Mouse (Mus musculus) ES-Bruce4 (cell line): ENCODE results near the gene Syvn1. TPM values are rescaled to one million over a fixed set of nuclear protein-coding genes. Genes with fewer than 3 reads are reported as not detected.
"Not testable (repeated sequence)": the region's sequence is repeated elsewhere in the genome, so short reads cannot be mapped to it uniquely, and the experiment has no call there.

Experiments
- H3K27ac ChIP-seq: 2 replicates; pipeline ENCODE4 v1.5.1; 2012; ENCODE audit warnings: low read length, inconsistent platforms; ENCODE audit not compliant: insufficient read depth
- H3K27me3 ChIP-seq: 2 replicates; pipeline ENCODE4 v1.6.1; 2012; ENCODE audit warnings: mild to moderate bottlenecking, low read length, inconsistent platforms; ENCODE audit not compliant: control insufficient read depth, poor library complexity, insufficient read depth, severe bottlenecking
- H3K36me3 ChIP-seq: 2 replicates; pipeline ENCODE4 v1.6.1; 2012; ENCODE audit warnings: inconsistent platforms, mild to moderate bottlenecking, low read length, moderate library complexity; ENCODE audit not compliant: control insufficient read depth, poor library complexity, insufficient read depth, severe bottlenecking
- H3K4me1 ChIP-seq: one replicate; pipeline ENCODE4 v1.8.1; 2011; ENCODE audit warnings: low read length; ENCODE audit not compliant: control insufficient read depth, insufficient read depth
- H3K4me3 ChIP-seq: 2 replicates; pipeline ENCODE4 v1.5.1; 2011; ENCODE audit warnings: low read depth, mild to moderate bottlenecking, low read length
- H3K9ac ChIP-seq: 2 replicates; pipeline ENCODE4 v1.6.1; 2012; ENCODE audit warnings: low read depth, mild to moderate bottlenecking, inconsistent platforms; ENCODE audit not compliant: poor library complexity, severe bottlenecking
- H3K9me3 ChIP-seq: replicated peaks from 2 replicates; pipeline ENCODE4 v1.6.1; 2012; ENCODE audit warnings: mild to moderate bottlenecking, low read length, inconsistent platforms; ENCODE audit not compliant: control insufficient read depth, poor library complexity, insufficient read depth, severe bottlenecking
- CTCF ChIP-seq: IDR thresholded peaks from one replicate; pipeline ENCODE4 v1.8.1; 2011; ENCODE audit warnings: low read depth, low read length
- EP300 ChIP-seq: IDR thresholded peaks from 2 replicates; pipeline ENCODE4 v1.6.1; 2011; ENCODE audit warnings: low read depth, low read length; ENCODE audit not compliant: insufficient read depth
- POLR2A ChIP-seq: IDR thresholded peaks from one replicate; pipeline ENCODE4 v1.8.1; 2011; ENCODE audit warnings: low read length; ENCODE audit not compliant: insufficient read depth
- polyA plus RNA-seq: library from polyadenylated mRNA; stranded (reverse); fragments of >200 nt; gene quantifications from 2 replicates; pipeline ENCODE4 v1.2.4, GENCODE M21; 2011; ENCODE audit warnings: low read depth; ENCODE audit not compliant: missing spikeins, insufficient read depth, insufficient read length

The Syvn1 gene
- polyA plus RNA-seq, 1 experiment: 18.6 TPM

- TF ChIP-seq EP300 (no peak), POLR2A (no peak), CTCF (no peak)
- Histone ChIP-seq H3K9me3 (no peaks in the 10 kb centered on the region), H3K9ac (no peak overlapping the region), H3K27me3 (no peaks in the 10 kb centered on the region), H3K4me1 (no peaks in the 10 kb centered on the region), H3K4me3 (no peak overlapping the region), H3K36me3 (no peaks in the 10 kb centered on the region), H3K27ac (no peak overlapping the region)
These were observed 10.3 kb upstream of the Syvn1 start for GRCm38 (mm10) chr19:6035966-6036585.

GRCm38 (mm10) chr19:6037695-6038094 lies 8.7 kb upstream of the Syvn1 start:
- Histone ChIP-seq H3K9me3 (no peaks in the 10 kb centered on the region), H3K36me3 (no peaks in the 10 kb centered on the region), H3K27me3 (no peaks in the 10 kb centered on the region), H3K4me1 (no peaks in the 10 kb centered on the region), H3K27ac (no peak overlapping the region), H3K9ac (no peak overlapping the region), H3K4me3 (no peak overlapping the region)
- TF ChIP-seq CTCF (no peak), POLR2A (no peak), EP300 (no peak)

- no peak overlapping the region for H3K27ac ChIP-seq
- H3K9ac ChIP-seq: no peak overlapping the region
- H3K27me3 ChIP-seq: no peaks in the 10 kb centered on the region
- no peaks in the 10 kb centered on the region for H3K9me3 ChIP-seq
- TF ChIP-seq CTCF (no peak), EP300 (no peak), POLR2A (no peak)
- H3K36me3 ChIP-seq: no peaks in the 10 kb centered on the region
- no peak overlapping the region for H3K4me3 ChIP-seq
- no peaks in the 10 kb centered on the region for H3K4me1 ChIP-seq
These were observed 8.1 kb upstream of the Syvn1 start for GRCm38 (mm10) chr19:6038326-6038725.

- H3K36me3 ChIP-seq: no peaks in the 10 kb centered on the region
- no peak overlapping the region for H3K9ac ChIP-seq
- H3K4me1 ChIP-seq: no peaks in the 10 kb centered on the region
- no peak overlapping the region for H3K27ac ChIP-seq
- no peaks in the 10 kb centered on the region for H3K27me3 ChIP-seq
- TF ChIP-seq CTCF (no peak), EP300 (no peak), POLR2A (no peak)
- no peaks in the 10 kb centered on the region for H3K9me3 ChIP-seq
- no peak overlapping the region for H3K4me3 ChIP-seq
These were observed 6.4 kb upstream of the Syvn1 start for GRCm38 (mm10) chr19:6040002-6040401.

- Histone ChIP-seq H3K4me3 (no peak overlapping the region), H3K27ac (no peak overlapping the region), H3K4me1 (no peaks in the 10 kb centered on the region), H3K9me3 (no peaks in the 10 kb centered on the region), H3K9ac (no peak overlapping the region), H3K27me3 (no peaks in the 10 kb centered on the region), H3K36me3 (no peaks in the 10 kb centered on the region)
- TF ChIP-seq EP300 (no peak), CTCF (no peak)
These were observed 4.1 kb upstream of the Syvn1 start for GRCm38 (mm10) chr19:6042293-6042692.

GRCm38 (mm10) chr19:6044102-6044501 lies 2.3 kb upstream of the Syvn1 start:
- not testable (repeated sequence) for H3K9ac ChIP-seq, H3K9me3 ChIP-seq, H3K4me1 ChIP-seq, H3K27ac ChIP-seq, H3K27me3 ChIP-seq, H3K36me3 ChIP-seq, H3K4me3 ChIP-seq
